Comparison of ENCODE assay signal across 7 mouse cellular contexts in the genomic region with DNA sequence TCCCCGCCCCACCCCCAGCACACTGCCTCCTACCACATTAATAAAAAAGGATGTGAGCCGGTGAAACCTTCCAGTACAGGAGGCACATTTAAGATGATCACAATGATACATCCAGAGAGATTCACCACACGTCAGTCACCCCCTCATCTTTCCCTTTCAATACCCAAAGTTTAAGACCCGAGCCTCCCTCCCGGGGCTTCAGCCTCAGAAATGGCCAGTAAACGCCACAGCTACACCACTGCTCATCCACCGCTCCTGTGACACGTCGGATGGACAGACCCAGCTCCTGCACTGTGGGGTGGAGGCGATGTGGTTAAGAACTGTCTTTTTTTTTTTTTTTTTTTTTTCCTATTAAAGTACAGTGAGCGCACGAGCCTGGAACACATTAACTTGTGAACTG. TPM values are rescaled to one million over a fixed set of nuclear protein-coding genes. Genes with fewer than 3 reads are reported as not detected.
DNase-seq lines count a peak whose midpoint lies in the region; ATAC-seq and TF ChIP-seq lines count a peak whose summit lies in the region.

No protein-coding gene starts in this region.

- H3K9ac ChIP-seq in embryonic facial prominence, embryonic 12.5 days: peak overlapping the region; percentile 78
- peak overlapping the region; percentile 59 for H3K9ac ChIP-seq in intestine, postnatal 0 days (ENCODE audit: low read depth, low read length)

- 6% methylated on average over 12 of the region's 12 CpGs for WGBS in spleen, adult 2 months
- 5% methylated on average over 12 of the region's 12 CpGs for WGBS in embryonic facial prominence, embryonic 12.5 days
- 12% methylated on average over 12 of the region's 12 CpGs for WGBS in intestine, postnatal 0 days

- peaks cover 10% of the 10 kb centered on the region; the same call in 1 of the 2 replicates for H3K4me1 ChIP-seq in spleen, adult 2 months (ENCODE audit: control insufficient read depth, insufficient read depth, insufficient read length)
- H3K4me1 ChIP-seq in embryonic facial prominence, embryonic 12.5 days: peaks cover 18% of the 10 kb centered on the region
- H3K4me1 ChIP-seq in intestine, postnatal 0 days (replicated peaks; ENCODE audit: control insufficient read depth, insufficient read depth, low read length): no peaks in the 10 kb centered on the region

- no peak for TF ChIP-seq CTCF in spleen, adult 2 months (IDR thresholded peaks at IDR 0.05; ENCODE audit: extremely low read depth, insufficient read depth, insufficient read length, insufficient replicate concordance)
- TF ChIP-seq CTCF in intestine, postnatal 0 days (IDR thresholded peaks at IDR 0.05; ENCODE audit: low read depth): no peak

- no peaks in the 10 kb centered on the region for H3K27me3 ChIP-seq in spleen, adult 2 months (ENCODE audit: control insufficient read depth, insufficient read depth, low read length)
- no peaks in the 10 kb centered on the region for H3K27me3 ChIP-seq in embryonic facial prominence, embryonic 12.5 days
- H3K27me3 ChIP-seq in intestine, postnatal 0 days (replicated peaks; ENCODE audit: control insufficient read depth, insufficient read depth, low read length): no peaks in the 10 kb centered on the region

- no peaks in the 10 kb centered on the region for H3K9me3 ChIP-seq in embryonic facial prominence, embryonic 12.5 days
- H3K9me3 ChIP-seq in intestine, postnatal 0 days (ENCODE audit: control insufficient read depth): no peaks in the 10 kb centered on the region

- no peak for DNase-seq in spleen, adult 2 months (ENCODE audit: low read depth in 1 of 2, low spot score in 2 of 2)
- DNase-seq in spleen, postnatal 14 days (ENCODE audit: low spot score in 2 of 2): no peak
- peak; percentile 71 for DNase-seq in naive thymus-derived CD4-positive, alpha-beta T cell, adult 2 months (ENCODE audit: low read depth)
- no peak for DNase-seq in ovary, postnatal 10 days (ENCODE audit: low spot score)
- DNase-seq in spleen, postnatal 10 days (ENCODE audit: low spot score in 2 of 2): no peak

- ATAC-seq in embryonic facial prominence, embryonic 12.5 days (ENCODE audit: insufficient number of reproducible peaks, insufficient read depth, low FRiP score, low TSS enrichment): peak; percentile 31
- no peak for ATAC-seq in intestine, postnatal 0 days

- peak overlapping the region; percentile 71; the same call in 1 of the 2 replicates for H3K4me3 ChIP-seq in spleen, adult 2 months (ENCODE audit: extremely low read depth, insufficient read depth, insufficient read length)
- H3K4me3 ChIP-seq in embryonic facial prominence, embryonic 12.5 days: peak overlapping the region; percentile 70
- peak overlapping the region; percentile 65 for H3K4me3 ChIP-seq in intestine, postnatal 0 days (ENCODE audit: low read depth, low read length)

- H3K36me3 ChIP-seq in spleen, adult 2 months (ENCODE audit: control insufficient read depth, insufficient read depth, low read length): no peaks in the 10 kb centered on the region
- no peaks in the 10 kb centered on the region for H3K36me3 ChIP-seq in embryonic facial prominence, embryonic 12.5 days
- H3K36me3 ChIP-seq in intestine, postnatal 0 days (ENCODE audit: control insufficient read depth, insufficient read depth): no peaks in the 10 kb centered on the region

- TF ChIP-seq POLR2A in spleen, adult 2 months (IDR thresholded peaks at IDR 0.05; ENCODE audit: low read depth, low read length): no peak

- peak overlapping the region; percentile 73 for H3K4me2 ChIP-seq in embryonic facial prominence, embryonic 12.5 days (replicated peaks)
- peak overlapping the region; percentile 92 for H3K4me2 ChIP-seq in intestine, postnatal 0 days (replicated peaks; ENCODE audit: low read depth)

- no peak overlapping the region for H3K27ac ChIP-seq in spleen, adult 2 months (ENCODE audit: insufficient read depth, low read length)
- no peak overlapping the region for H3K27ac ChIP-seq in embryonic facial prominence, embryonic 12.5 days
- H3K27ac ChIP-seq in intestine, postnatal 0 days (ENCODE audit: low read depth, low read length): peak overlapping the region; percentile 82; the same call in 1 of the 2 replicates

RNA-seq across cellular contexts. Expression of a gene that starts 1.0 kb away (rescaled TPM):
- polyA plus RNA-seq in spleen, adult 2 months (2012; rRNA removed): 3.7 and 3.8 TPM in 2 replicates
- 14.3 and 16.5 TPM in 2 replicates for polyA plus RNA-seq in embryonic facial prominence, embryonic 12.5 days (2016; fragmentation: Nextera tagmentation; extraction: Ambion mirVana)
- 2.8 and 3.1 TPM in 2 replicates for polyA plus RNA-seq in intestine, postnatal 0 days (2015; fragmentation: Nextera tagmentation; extraction: Ambion mirVana)

RNA-seq across cellular contexts. Expression of a gene that starts 30.0 kb away (rescaled TPM):
- polyA plus RNA-seq in spleen, adult 2 months (2012; rRNA removed): 1.5 and 2.3 TPM in 2 replicates
- polyA plus RNA-seq in embryonic facial prominence, embryonic 12.5 days (2016; fragmentation: Nextera tagmentation; extraction: Ambion mirVana): 30.5 and 32.2 TPM in 2 replicates
- polyA plus RNA-seq in intestine, postnatal 0 days (2015; fragmentation: Nextera tagmentation; extraction: Ambion mirVana): 21.2 and 23.5 TPM in 2 replicates
